Mouse (Mus musculus) spleen, adult 12 weeks (tissue): ENCODE measurements around the gene Olfr629.
"Not testable (repeated sequence)": the region's sequence is repeated elsewhere in the genome, so short reads cannot be mapped to it uniquely, and the experiment has no call there.

Experiments used
- DNase-seq: peaks from one replicate; pipeline ENCODE4 v3.0.0; 2022; ENCODE audit warnings: low spot score

Olfr629 gene

GRCm38 (mm10) chr7:103744843-103745242 is at the start of gene Olfr629:
Gene Olfr629, minus strand, starts transcription at chr7:103744943.
- DNase-seq, result no peak

- DNase-seq, result no peak
Measured at GRCm38 (mm10) chr7:103792669-103793388, 48.1 kb upstream of the Olfr629 start.

- DNase-seq, result no peak
Measured at GRCm38 (mm10) chr7:103791721-103792120, 47.0 kb upstream of the Olfr629 start, which contains the start of gene Olfr67. Gene Olfr67, minus strand, starts transcription at chr7:103791821.

GRCm38 (mm10) chr7:103779598-103779997 is 34.9 kb upstream of the Olfr629 start, which contains the start of gene Olfr68:
Gene Olfr68, minus strand, starts transcription at chr7:103779698.
- no peak for DNase-seq

- not testable (repeated sequence) for DNase-seq
Measured at GRCm38 (mm10) chr7:103777652-103778051, 32.9 kb upstream of the Olfr629 start.

- DNase-seq, result no peak
Measured at GRCm38 (mm10) chr7:103771494-103771893, 26.8 kb upstream of the Olfr629 start, which contains the start of gene Olfr69. Gene Olfr69, minus strand, starts transcription at chr7:103771594.

GRCm38 (mm10) chr7:103767687-103768086 is 22.9 kb upstream of the Olfr629 start:
- DNase-seq, result not testable (repeated sequence)

- DNase-seq, result not testable (repeated sequence)
Measured at GRCm38 (mm10) chr7:103762212-103762611, 17.5 kb upstream of the Olfr629 start.

- no peak for DNase-seq
Measured at GRCm38 (mm10) chr7:103757233-103757632, 12.5 kb upstream of the Olfr629 start, which contains the start of gene Olfr630. Gene Olfr630, minus strand, starts transcription at chr7:103757333.

GRCm38 (mm10) chr7:103730074-103730473 is 14.7 kb downstream of the Olfr629 start, which contains the start of gene Olfr628:
Gene Olfr628, plus strand, starts transcription at chr7:103730374.
- DNase-seq, result no peak

GRCm38 (mm10) chr7:103716398-103716797 is 28.3 kb downstream of the Olfr629 start:
- DNase-seq, result not testable (repeated sequence)

- DNase-seq, result no peak
Measured at GRCm38 (mm10) chr7:103714371-103714770, 30.4 kb downstream of the Olfr629 start, which contains the start of gene Olfr243. Gene Olfr243, plus strand, starts transcription at chr7:103714671.

GRCm38 (mm10) chr7:103712024-103712423 is 32.7 kb downstream of the Olfr629 start:
- DNase-seq, result no peak

- no peak for DNase-seq
Measured at GRCm38 (mm10) chr7:103699469-103699868, 45.3 kb downstream of the Olfr629 start.
